Mouse (Mus musculus): ENCODE measurements at regions not wholly inside any gene's neighbourhood (a gene's known extent, or its start where the extent isn't known, plus 50 kb on each side); places are given as distances from the start of the nearest gene placed in this dataset.

DNA sequence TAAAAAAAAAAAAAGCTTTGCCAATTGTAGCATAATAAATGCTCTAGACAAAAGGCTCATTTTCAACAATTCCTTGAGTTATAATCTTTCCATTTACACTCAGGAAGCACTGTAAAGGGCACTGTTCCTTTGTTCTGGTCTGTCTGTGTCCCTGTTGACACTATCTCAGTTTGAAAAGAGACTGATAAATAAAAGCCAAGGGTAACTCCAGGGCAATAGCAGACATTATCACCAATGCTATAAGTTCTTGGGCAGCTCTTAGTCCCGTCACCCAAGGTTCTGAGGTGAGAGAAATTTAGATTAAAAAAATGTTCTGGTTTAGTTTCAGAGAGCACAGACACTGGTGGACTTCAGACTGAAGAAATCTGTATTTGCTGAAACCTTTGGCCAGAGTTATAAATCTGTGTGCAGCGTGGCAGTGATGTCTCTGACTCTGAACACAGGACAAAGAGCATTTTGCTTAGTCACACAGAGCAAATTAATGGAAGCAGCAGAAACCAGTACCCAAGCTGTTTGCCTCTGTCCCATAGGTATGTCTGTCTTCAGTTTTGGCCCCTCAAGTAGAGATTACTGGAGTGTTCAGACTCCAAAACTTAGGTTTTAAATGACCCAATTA lies 57.6 kb upstream of the Apob start:
- Histone ChIP-seq H3K4me1 (ENCODE audit: control insufficient read depth, insufficient read depth, low read length) (no peaks in the 10 kb centered on the region), H3K27ac (ENCODE audit: control insufficient read depth, insufficient read depth, low read depth, low read length) (no peak overlapping the region), H3K27me3 (ENCODE audit: control insufficient read depth, insufficient read depth, low read length) (no peaks in the 10 kb centered on the region), H3K4me3 (ENCODE audit: control insufficient read depth, low read depth, low read length) (no peak overlapping the region), H3K36me3 (ENCODE audit: control insufficient read depth, insufficient read depth, low read length) (no peaks in the 10 kb centered on the region)
- no peak for TF ChIP-seq CTCF (IDR thresholded peaks at IDR 0.05; ENCODE audit: control insufficient read depth, insufficient read depth, insufficient replicate concordance, low read depth, low read length)
- no peak for TF ChIP-seq POLR2A (IDR thresholded peaks at IDR 0.05; ENCODE audit: control insufficient read depth, low read depth, low read length)

DNA sequence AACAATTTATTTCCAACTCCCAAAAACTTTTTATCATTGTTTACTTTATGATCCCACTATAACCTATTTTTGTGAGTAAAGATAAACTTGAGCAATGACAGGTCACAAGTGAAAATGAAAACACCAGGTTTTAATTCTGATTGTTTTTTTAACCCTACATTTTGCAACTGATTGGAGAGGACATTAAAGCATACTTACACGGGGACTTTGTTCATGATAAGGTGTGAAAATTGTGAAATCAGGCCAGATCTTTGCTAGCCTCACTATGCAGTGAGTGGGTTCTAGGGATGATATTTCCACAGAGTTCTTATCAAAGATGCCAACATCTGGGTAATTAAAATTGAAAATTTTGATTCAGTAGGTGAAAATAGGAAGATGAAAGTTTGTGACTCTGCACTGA lies 56.6 kb upstream of the Apob start:
- Histone ChIP-seq H3K36me3 (ENCODE audit: control insufficient read depth, insufficient read depth, low read length) (no peaks in the 10 kb centered on the region), H3K27me3 (ENCODE audit: control insufficient read depth, insufficient read depth, low read length) (no peaks in the 10 kb centered on the region), H3K4me3 (ENCODE audit: control insufficient read depth, low read depth, low read length) (no peak overlapping the region), H3K4me1 (ENCODE audit: control insufficient read depth, insufficient read depth, low read length) (no peaks in the 10 kb centered on the region), H3K27ac (ENCODE audit: control insufficient read depth, insufficient read depth, low read depth, low read length) (no peak overlapping the region)
- TF ChIP-seq CTCF (IDR thresholded peaks at IDR 0.05; ENCODE audit: control insufficient read depth, insufficient read depth, insufficient replicate concordance, low read depth, low read length) (no peak), POLR2A (IDR thresholded peaks at IDR 0.05; ENCODE audit: control insufficient read depth, low read depth, low read length) (no peak)

Data from testis, adult 2 months (tissue).